Mouse (Mus musculus): ENCODE data around the gene Abcb11. TPM values are rescaled to one million over a fixed set of nuclear protein-coding genes. Genes with fewer than 3 reads are reported as not detected.
A peak's percentile ranks its signal among the peaks of the same experiment; 100 is the strongest.
"Not testable (repeated sequence)": the region's sequence is repeated elsewhere in the genome, so short reads cannot be mapped to it uniquely, and the experiment has no call there.

Abcb11 gene
- polyA plus RNA-seq, 1 experiment from 2014 or later = not detected

- not testable (repeated sequence) for H3K4me1 ChIP-seq (ENCODE audit: control insufficient read depth, insufficient read depth, low read length); H3K9ac ChIP-seq (replicated peaks; ENCODE audit: low read length); H3K4me2 ChIP-seq (ENCODE audit: low read length); H3K9me3 ChIP-seq (ENCODE audit: control insufficient read depth, low read length); H3K27me3 ChIP-seq (ENCODE audit: control insufficient read depth, insufficient read depth, low read length); H3K4me3 ChIP-seq (replicated peaks; ENCODE audit: low read depth, low read length); H3K36me3 ChIP-seq (ENCODE audit: control insufficient read depth, insufficient read depth, low read length); H3K27ac ChIP-seq (replicated peaks; ENCODE audit: low read depth, low read length); ATAC-seq (ENCODE audit: low FRiP score, low TSS enrichment); DNase-seq
- WGBS = 92% methylated on average over 5 of the region's 6 CpGs
Observed at GRCm38 (mm10) chr2:69300568-69300967, 41.8 kb downstream of the Abcb11 start.

- DNase-seq = no peak
- Histone ChIP-seq H3K9me3 (ENCODE audit: control insufficient read depth, low read length) (no peaks in the 10 kb centered on the region), H3K27me3 (ENCODE audit: control insufficient read depth, insufficient read depth, low read length) (no peaks in the 10 kb centered on the region), H3K4me3 (replicated peaks; ENCODE audit: low read depth, low read length) (no peak overlapping the region), H3K9ac (replicated peaks; ENCODE audit: low read length) (no peak overlapping the region), H3K36me3 (ENCODE audit: control insufficient read depth, insufficient read depth, low read length) (no peaks in the 10 kb centered on the region), H3K27ac (replicated peaks; ENCODE audit: low read depth, low read length) (no peak overlapping the region), H3K4me2 (ENCODE audit: low read length) (no peak overlapping the region), H3K4me1 (ENCODE audit: control insufficient read depth, insufficient read depth, low read length) (no peaks in the 10 kb centered on the region)
- no peak for ATAC-seq (ENCODE audit: low FRiP score, low TSS enrichment)
Observed at GRCm38 (mm10) chr2:69294508-69294907, 47.9 kb downstream of the Abcb11 start.

DNA sequence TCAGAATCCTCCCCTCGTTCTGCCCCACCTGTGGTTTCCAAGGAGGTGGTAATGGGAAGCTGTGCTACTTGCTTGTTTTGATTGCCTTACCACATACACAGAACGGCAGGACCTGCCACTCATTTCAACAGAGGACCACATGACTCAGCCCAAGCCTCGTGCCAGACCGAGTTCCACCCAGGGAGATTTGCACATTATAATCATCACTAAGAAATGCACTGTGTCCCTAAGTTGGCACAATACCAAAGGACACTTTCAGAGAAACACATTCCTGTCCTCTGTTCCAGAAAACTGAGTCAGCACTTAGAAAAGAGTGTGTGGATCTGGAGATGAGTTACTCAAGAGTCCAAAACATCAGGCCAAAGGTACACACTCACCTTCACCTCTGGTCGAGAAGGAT lies 53.4 kb downstream of the Abcb11 start:
- ATAC-seq (ENCODE audit: low FRiP score, low TSS enrichment) (no peak), DNase-seq (no peak)
- Histone ChIP-seq H3K4me3 (replicated peaks; ENCODE audit: low read depth, low read length) (no peak overlapping the region), H3K27ac (replicated peaks; ENCODE audit: low read depth, low read length) (no peak overlapping the region), H3K9ac (replicated peaks; ENCODE audit: low read length) (no peak overlapping the region), H3K9me3 (ENCODE audit: control insufficient read depth, low read length) (no peaks in the 10 kb centered on the region), H3K4me2 (ENCODE audit: low read length) (no peak overlapping the region), H3K36me3 (ENCODE audit: control insufficient read depth, insufficient read depth, low read length) (no peaks in the 10 kb centered on the region), H3K27me3 (ENCODE audit: control insufficient read depth, insufficient read depth, low read length) (no peaks in the 10 kb centered on the region), H3K4me1 (ENCODE audit: control insufficient read depth, insufficient read depth, low read length) (no peaks in the 10 kb centered on the region)
- 68% methylated on average over 5 of the region's 5 CpGs for WGBS

GRCm38 (mm10) chr2:69275875-69276274 lies 66.5 kb downstream of the Abcb11 start:
- no peaks in the 10 kb centered on the region for H3K36me3 ChIP-seq (ENCODE audit: control insufficient read depth, insufficient read depth, low read length)
- DNase-seq (peak; percentile 58), ATAC-seq (ENCODE audit: low FRiP score, low TSS enrichment) (peak; percentile 34; the same call in 1 of the 2 replicates)
- no peaks in the 10 kb centered on the region for H3K9me3 ChIP-seq (ENCODE audit: control insufficient read depth, low read length)
- H3K4me3 ChIP-seq (replicated peaks; ENCODE audit: low read depth, low read length) = no peak overlapping the region
- H3K9ac ChIP-seq (replicated peaks; ENCODE audit: low read length) = no peak overlapping the region
- 3% methylated on average over 1 of the region's 1 CpGs for WGBS
- no peak overlapping the region for H3K27ac ChIP-seq (replicated peaks; ENCODE audit: low read depth, low read length)
- no peaks in the 10 kb centered on the region for H3K27me3 ChIP-seq (ENCODE audit: control insufficient read depth, insufficient read depth, low read length)
- H3K4me1 ChIP-seq (ENCODE audit: control insufficient read depth, insufficient read depth, low read length) = no peaks in the 10 kb centered on the region
- no peak overlapping the region for H3K4me2 ChIP-seq (ENCODE audit: low read length)

DNA sequence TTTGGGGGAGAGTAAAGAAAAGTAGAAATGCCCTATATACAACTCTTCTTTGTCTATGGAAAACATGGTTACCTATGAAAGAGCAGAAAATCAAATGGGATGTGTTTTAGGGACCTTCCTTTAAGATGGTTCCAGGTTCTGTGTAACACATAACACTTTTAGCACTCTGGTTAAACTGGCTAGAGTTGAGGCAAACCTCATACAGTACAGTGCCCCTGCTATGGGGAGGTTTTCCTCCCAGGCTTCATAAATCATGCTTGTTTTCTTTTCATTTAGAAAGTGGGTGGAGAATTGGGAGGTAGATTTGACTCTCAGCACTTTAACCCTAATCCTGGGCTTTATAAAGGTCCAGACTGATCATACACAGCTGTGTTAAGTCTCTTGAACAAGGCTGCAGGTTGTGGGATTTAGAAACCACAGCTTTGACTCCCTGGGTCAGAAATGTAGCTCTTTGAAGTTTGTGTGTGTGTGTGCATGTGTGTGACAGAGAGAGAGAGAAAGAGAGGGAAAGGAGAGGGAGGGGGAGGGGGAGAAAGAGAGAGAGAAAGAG lies 78.3 kb downstream of the Abcb11 start:
- H3K9ac ChIP-seq (replicated peaks; ENCODE audit: low read length) = no peak overlapping the region
- H3K4me3 ChIP-seq (replicated peaks; ENCODE audit: low read depth, low read length) = no peak overlapping the region
- ATAC-seq (ENCODE audit: low FRiP score, low TSS enrichment) = no peak

GRCm38 (mm10) chr2:69248221-69248755 lies 94.1 kb downstream of the Abcb11 start:
- Histone ChIP-seq H3K4me2 (ENCODE audit: low read length) (no peak overlapping the region), H3K27ac (replicated peaks; ENCODE audit: low read depth, low read length) (no peak overlapping the region), H3K9me3 (ENCODE audit: control insufficient read depth, low read length) (no peaks in the 10 kb centered on the region), H3K4me1 (ENCODE audit: control insufficient read depth, insufficient read depth, low read length) (no peaks in the 10 kb centered on the region), H3K27me3 (ENCODE audit: control insufficient read depth, insufficient read depth, low read length) (no peaks in the 10 kb centered on the region), H3K4me3 (replicated peaks; ENCODE audit: low read depth, low read length) (no peak overlapping the region), H3K36me3 (ENCODE audit: control insufficient read depth, insufficient read depth, low read length) (no peaks in the 10 kb centered on the region), H3K9ac (replicated peaks; ENCODE audit: low read length) (no peak overlapping the region)
- WGBS = 65% methylated on average over 16 of the region's 16 CpGs
- DNase-seq = no peak
- no peak for ATAC-seq (ENCODE audit: low FRiP score, low TSS enrichment)

More for the DNA sequence above, 78.3 kb downstream of the Abcb11 start:
- no peak for DNase-seq
- Histone ChIP-seq H3K27me3 (ENCODE audit: control insufficient read depth, insufficient read depth, low read length) (no peaks in the 10 kb centered on the region), H3K4me1 (ENCODE audit: control insufficient read depth, insufficient read depth, low read length) (no peaks in the 10 kb centered on the region), H3K36me3 (ENCODE audit: control insufficient read depth, insufficient read depth, low read length) (no peaks in the 10 kb centered on the region), H3K27ac (replicated peaks; ENCODE audit: low read depth, low read length) (no peak overlapping the region), H3K9me3 (ENCODE audit: control insufficient read depth, low read length) (no peaks in the 10 kb centered on the region), H3K4me2 (ENCODE audit: low read length) (no peak overlapping the region)

DNA sequence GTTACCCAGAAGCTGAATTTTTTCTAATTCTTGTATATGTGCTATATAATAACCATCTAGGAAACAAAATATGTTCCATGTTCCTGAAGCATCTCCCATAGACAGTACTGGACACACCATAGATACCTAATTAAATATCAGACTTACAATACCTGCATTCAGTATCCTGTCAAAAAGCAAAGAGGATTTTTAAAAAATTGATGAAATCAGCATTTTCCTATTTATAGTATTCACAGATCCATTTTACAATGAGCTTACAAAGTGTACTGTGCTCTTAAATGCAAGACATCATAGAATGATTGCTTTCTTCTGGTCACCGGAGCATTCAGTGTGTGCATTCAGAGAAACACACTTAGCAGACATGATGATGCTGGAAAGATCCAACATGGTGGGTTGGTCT lies 95.3 kb downstream of the Abcb11 start:
- ATAC-seq (ENCODE audit: low FRiP score, low TSS enrichment) (no peak), DNase-seq (no peak)
- no peaks in the 10 kb centered on the region for H3K27me3 ChIP-seq (ENCODE audit: control insufficient read depth, insufficient read depth, low read length)
- H3K9me3 ChIP-seq (ENCODE audit: control insufficient read depth, low read length) = no peaks in the 10 kb centered on the region
- no peak overlapping the region for H3K27ac ChIP-seq (replicated peaks; ENCODE audit: low read depth, low read length)
- H3K4me3 ChIP-seq (replicated peaks; ENCODE audit: low read depth, low read length) = no peak overlapping the region
- 98% methylated on average over 1 of the region's 1 CpGs for WGBS
- no peaks in the 10 kb centered on the region for H3K4me1 ChIP-seq (ENCODE audit: control insufficient read depth, insufficient read depth, low read length)
- H3K9ac ChIP-seq (replicated peaks; ENCODE audit: low read length) = no peak overlapping the region
- no peak overlapping the region for H3K4me2 ChIP-seq (ENCODE audit: low read length)
- no peaks in the 10 kb centered on the region for H3K36me3 ChIP-seq (ENCODE audit: control insufficient read depth, insufficient read depth, low read length)

DNA sequence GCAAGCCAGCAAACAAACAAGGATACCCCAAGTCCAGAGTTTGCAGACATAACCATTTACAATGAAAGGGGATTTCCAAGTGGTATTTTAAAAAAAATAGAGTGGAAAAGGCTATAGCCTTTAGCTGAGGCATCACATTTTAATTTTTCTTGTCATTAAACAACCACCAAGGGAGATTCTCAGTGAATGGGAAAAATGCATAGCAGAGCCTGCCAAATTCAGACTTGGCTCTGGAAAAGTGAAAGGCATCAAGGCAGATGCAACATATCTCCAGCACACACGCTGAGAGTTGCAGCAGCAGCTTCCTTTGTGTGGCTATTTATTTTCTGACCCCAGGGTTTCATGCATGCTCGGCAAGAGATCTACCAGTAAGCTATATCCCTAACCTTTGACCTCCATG lies 97.5 kb downstream of the Abcb11 start:
- Histone ChIP-seq H3K9me3 (ENCODE audit: control insufficient read depth, low read length) (no peaks in the 10 kb centered on the region), H3K4me1 (ENCODE audit: control insufficient read depth, insufficient read depth, low read length) (no peaks in the 10 kb centered on the region), H3K9ac (replicated peaks; ENCODE audit: low read length) (no peak overlapping the region), H3K4me2 (ENCODE audit: low read length) (no peak overlapping the region), H3K27ac (replicated peaks; ENCODE audit: low read depth, low read length) (no peak overlapping the region), H3K27me3 (ENCODE audit: control insufficient read depth, insufficient read depth, low read length) (no peaks in the 10 kb centered on the region), H3K4me3 (replicated peaks; ENCODE audit: low read depth, low read length) (no peak overlapping the region), H3K36me3 (ENCODE audit: control insufficient read depth, insufficient read depth, low read length) (no peaks in the 10 kb centered on the region)
- DNase-seq = peak; percentile 42
- no peak for ATAC-seq (ENCODE audit: low FRiP score, low TSS enrichment)
- 17% methylated on average over 2 of the region's 2 CpGs for WGBS

DNA sequence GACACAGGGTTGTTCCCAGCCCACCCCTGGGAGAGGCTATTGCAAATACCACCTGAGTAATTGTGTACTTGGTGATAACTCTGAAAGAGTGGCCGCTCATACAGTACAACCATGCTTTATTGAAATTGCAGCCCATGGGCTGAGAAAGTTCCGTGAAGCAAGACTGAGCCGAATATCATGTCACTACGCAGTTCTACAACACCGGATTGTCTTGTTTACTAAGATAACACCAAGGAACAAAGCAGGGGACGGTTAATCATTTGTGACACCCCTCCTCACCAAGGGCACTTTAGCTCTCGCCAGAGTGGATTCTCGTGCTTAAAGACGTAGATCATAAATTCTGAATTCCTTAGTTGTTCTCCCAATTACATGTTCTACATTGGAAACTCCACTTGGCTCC lies 103.1 kb downstream of the Abcb11 start:
- Histone ChIP-seq H3K9ac (replicated peaks; ENCODE audit: low read length) (no peak overlapping the region), H3K4me3 (replicated peaks; ENCODE audit: low read depth, low read length) (no peak overlapping the region), H3K27me3 (ENCODE audit: control insufficient read depth, insufficient read depth, low read length) (no peaks in the 10 kb centered on the region), H3K36me3 (ENCODE audit: control insufficient read depth, insufficient read depth, low read length) (no peaks in the 10 kb centered on the region), H3K4me1 (ENCODE audit: control insufficient read depth, insufficient read depth, low read length) (no peaks in the 10 kb centered on the region), H3K4me2 (ENCODE audit: low read length) (no peak overlapping the region), H3K27ac (replicated peaks; ENCODE audit: low read depth, low read length) (no peak overlapping the region), H3K9me3 (ENCODE audit: control insufficient read depth, low read length) (no peaks in the 10 kb centered on the region)
- DNase-seq (no peak), ATAC-seq (ENCODE audit: low FRiP score, low TSS enrichment) (no peak)
- WGBS = 90% methylated on average over 9 of the region's 9 CpGs
